Mouse (Mus musculus): ENCODE measurements around the gene Gm20388.

Gene Gm20388

GRCm38 (mm10) chr8:124284333-124284711, 4373.7 kb downstream of the Gm20388 start:
- no peak for DNase-seq (ENCODE audit: extremely low read depth, insufficient read length, low spot score)

GRCm38 (mm10) chr8:124284984-124285576, 4374.4 kb downstream of the Gm20388 start:
- no peak for DNase-seq (ENCODE audit: extremely low read depth, insufficient read length, low spot score)

GRCm38 (mm10) chr8:124286461-124287124, 4376.0 kb downstream of the Gm20388 start:
- no peak for DNase-seq (ENCODE audit: extremely low read depth, insufficient read length, low spot score)

- no peak for DNase-seq (ENCODE audit: extremely low read depth, insufficient read length, low spot score)
Measured at GRCm38 (mm10) chr8:124288215-124288864, 4377.7 kb downstream of the Gm20388 start.

GRCm38 (mm10) chr8:124289481-124290050, 4378.9 kb downstream of the Gm20388 start:
- no peak for DNase-seq (ENCODE audit: extremely low read depth, insufficient read length, low spot score)

GRCm38 (mm10) chr8:124290911-124291691, 4380.5 kb downstream of the Gm20388 start:
- peak; percentile 83 for DNase-seq (ENCODE audit: extremely low read depth, insufficient read length, low spot score)

GRCm38 (mm10) chr8:124291693-124292092, 4381.1 kb downstream of the Gm20388 start:
- DNase-seq (ENCODE audit: extremely low read depth, insufficient read length, low spot score): no peak

- DNase-seq (ENCODE audit: extremely low read depth, insufficient read length, low spot score): no peak
Measured at GRCm38 (mm10) chr8:124292965-124293364, 4382.3 kb downstream of the Gm20388 start.

- DNase-seq (ENCODE audit: extremely low read depth, insufficient read length, low spot score): no peak
Measured at GRCm38 (mm10) chr8:124294425-124294824, 4383.8 kb downstream of the Gm20388 start.

GRCm38 (mm10) chr8:124294900-124295299, 4384.3 kb downstream of the Gm20388 start:
- DNase-seq (ENCODE audit: extremely low read depth, insufficient read length, low spot score): no peak

GRCm38 (mm10) chr8:124295357-124295756, 4384.7 kb downstream of the Gm20388 start:
- no peak for DNase-seq (ENCODE audit: extremely low read depth, insufficient read length, low spot score)

GRCm38 (mm10) chr8:124301512-124301911, 4390.9 kb downstream of the Gm20388 start:
- no peak for DNase-seq (ENCODE audit: extremely low read depth, insufficient read length, low spot score)

GRCm38 (mm10) chr8:124301935-124302555, 4391.4 kb downstream of the Gm20388 start:
- DNase-seq (ENCODE audit: extremely low read depth, insufficient read length, low spot score): no peak

- DNase-seq (ENCODE audit: extremely low read depth, insufficient read length, low spot score): no peak
Measured at GRCm38 (mm10) chr8:124303211-124303902, 4392.7 kb downstream of the Gm20388 start.

GRCm38 (mm10) chr8:124304141-124304540, 4393.5 kb downstream of the Gm20388 start:
- DNase-seq (ENCODE audit: extremely low read depth, insufficient read length, low spot score): no peak

GRCm38 (mm10) chr8:124306574-124306973, 4395.9 kb downstream of the Gm20388 start:
- DNase-seq (ENCODE audit: extremely low read depth, insufficient read length, low spot score): no peak

GRCm38 (mm10) chr8:124307700-124308099, 4397.1 kb downstream of the Gm20388 start:
- no peak for DNase-seq (ENCODE audit: extremely low read depth, insufficient read length, low spot score)

GRCm38 (mm10) chr8:124310509-124310908, 4399.9 kb downstream of the Gm20388 start:
- DNase-seq (ENCODE audit: extremely low read depth, insufficient read length, low spot score): no peak

GRCm38 (mm10) chr8:124311111-124311510, 4400.5 kb downstream of the Gm20388 start:
- DNase-seq (ENCODE audit: extremely low read depth, insufficient read length, low spot score): no peak

GRCm38 (mm10) chr8:124311723-124312122, 4401.1 kb downstream of the Gm20388 start:
- DNase-seq (ENCODE audit: extremely low read depth, insufficient read length, low spot score): no peak

Measured in 3134 (cell line).